Mouse (Mus musculus) embryonic fibroblast, embryonic 13.5 days (primary cell): ENCODE measurements at regions not wholly inside any gene's neighbourhood (a gene's known extent, or its start where the extent isn't known, plus 50 kb on each side); places are given as distances from the start of the nearest gene placed in this dataset.

ENCODE experiments used
- CTCF ChIP-seq: IDR thresholded peaks from 2 replicates; pipeline ENCODE4 v1.5.1; 2011; ENCODE audit warnings: mild to moderate bottlenecking, control low read depth, low read length, moderate library complexity, borderline replicate concordance; ENCODE audit not compliant: insufficient read depth
- POLR2A ChIP-seq: IDR thresholded peaks from 2 replicates; pipeline ENCODE4 v1.6.1; 2011; ENCODE audit warnings: low read depth, mild to moderate bottlenecking, control low read depth, low read length, moderate library complexity

GRCm38 (mm10) chr11:45795322-45795721 is 56.5 kb upstream of the Clint1 start:
- TF ChIP-seq CTCF, result no peak
- TF ChIP-seq POLR2A, result no peak
